Mouse (Mus musculus): ENCODE results near the gene Enthd1. TPM values are rescaled to one million over a fixed set of nuclear protein-coding genes. Genes with fewer than 3 reads are reported as not detected.
A peak's percentile ranks its signal among the peaks of the same experiment; 100 is the strongest.
"Not testable (repeated sequence)": the region's sequence is repeated elsewhere in the genome, so short reads cannot be mapped to it uniquely, and the experiment has no call there.

Enthd1 gene
- total RNA-seq, 2 experiments from 2014 or later, result not detected

DNA sequence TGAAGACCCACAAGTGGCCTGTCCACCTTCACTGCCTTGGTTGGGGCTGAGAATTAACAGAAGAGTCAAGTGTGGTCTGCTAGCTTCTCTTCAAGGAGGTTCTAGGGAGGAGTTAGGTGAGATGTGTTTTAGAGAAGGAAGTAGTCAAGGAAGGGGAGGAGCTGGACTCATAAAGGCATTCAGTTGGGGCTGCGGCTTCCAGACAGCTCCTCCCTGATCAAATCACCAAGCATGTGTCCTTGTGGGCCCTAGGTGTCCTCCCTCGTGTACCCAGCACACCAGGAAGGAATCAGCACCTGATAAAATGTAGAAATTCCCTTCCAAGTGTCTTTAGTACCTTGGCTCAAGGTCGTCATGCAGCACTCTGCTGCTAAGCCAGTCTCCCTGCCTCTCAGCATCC, 20.8 kb downstream of the Enthd1 start:
- intact Hi-C loops (cut with DNase I), result no loop called here
- DNase-seq, result no peak

DNA sequence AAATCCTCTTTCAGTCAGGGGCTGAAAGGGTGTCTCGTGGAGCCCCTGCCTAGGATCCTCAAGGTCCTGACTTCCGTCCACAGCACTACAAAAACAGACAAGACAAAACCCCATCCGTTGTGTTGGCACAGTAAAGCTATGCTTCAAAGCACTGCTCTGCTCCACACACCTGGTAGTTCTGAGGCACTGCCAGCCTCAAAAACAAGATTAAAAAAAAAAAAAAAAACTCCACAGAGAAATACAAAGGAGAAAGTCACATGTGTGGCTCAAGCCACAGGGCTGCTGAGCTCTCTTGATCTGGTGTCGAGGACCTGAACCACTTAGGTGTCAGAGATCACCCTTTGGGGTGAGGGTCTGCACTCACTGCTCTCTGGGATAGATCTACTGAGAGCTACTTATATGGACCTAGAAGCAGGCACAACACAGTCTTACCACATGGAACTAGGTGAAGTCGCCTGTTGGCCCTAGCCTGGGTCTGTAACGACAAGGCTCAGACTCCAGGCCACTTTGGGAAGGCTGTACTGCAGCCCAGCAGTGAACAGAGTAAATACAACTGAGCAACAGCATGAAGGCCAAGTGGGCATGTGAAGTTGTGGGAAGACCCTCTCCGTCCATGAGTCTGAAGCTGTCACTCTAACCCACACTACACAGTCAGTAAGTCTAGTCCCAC, 26.1 kb downstream of the Enthd1 start:
- intact Hi-C loops (cut with DNase I), result no loop called here
- DNase-seq, result no peak

DNA sequence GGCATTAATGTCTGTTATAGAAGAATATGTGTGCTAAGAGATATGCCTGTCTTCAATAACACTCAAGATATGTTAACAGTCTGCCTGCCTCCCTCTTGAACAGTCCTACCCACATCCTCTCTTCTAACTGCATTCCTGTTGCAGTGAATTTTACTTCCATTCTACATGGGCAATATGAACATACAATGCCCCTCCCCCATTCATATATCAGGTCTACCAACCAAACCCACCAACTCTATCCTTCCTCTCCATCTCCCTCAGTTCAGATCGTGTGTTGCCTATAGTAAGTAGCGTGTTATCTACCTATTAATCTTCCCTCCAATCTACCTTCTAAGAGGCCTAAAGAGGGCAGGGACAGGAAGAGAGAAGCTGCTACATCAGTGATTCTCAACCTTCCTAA, 26.9 kb downstream of the Enthd1 start:
- DNase-seq, result no peak
- intact Hi-C loops (cut with DNase I), result no loop called here

DNA sequence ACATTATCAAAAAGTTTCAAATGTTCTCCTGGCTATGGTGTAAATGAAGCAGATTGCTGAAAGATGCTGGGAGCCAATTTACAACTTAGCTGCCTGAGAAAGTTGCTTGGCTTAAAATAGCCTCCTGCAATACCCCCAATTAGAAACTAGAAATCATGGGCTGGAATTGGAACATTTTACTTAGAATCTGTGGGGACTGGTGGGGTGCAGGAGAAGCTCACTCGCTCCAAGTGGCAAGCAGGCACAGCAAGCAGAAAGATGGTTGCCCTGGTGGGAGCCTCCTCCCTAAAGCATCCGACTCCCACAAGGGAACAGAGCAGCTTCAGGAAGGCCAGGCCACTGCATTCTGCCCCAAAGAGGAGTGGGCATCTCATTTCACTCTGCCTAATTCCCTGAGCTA, 28.9 kb downstream of the Enthd1 start:
- no peak for DNase-seq
- intact Hi-C loops (cut with DNase I), result no loop called here

DNA sequence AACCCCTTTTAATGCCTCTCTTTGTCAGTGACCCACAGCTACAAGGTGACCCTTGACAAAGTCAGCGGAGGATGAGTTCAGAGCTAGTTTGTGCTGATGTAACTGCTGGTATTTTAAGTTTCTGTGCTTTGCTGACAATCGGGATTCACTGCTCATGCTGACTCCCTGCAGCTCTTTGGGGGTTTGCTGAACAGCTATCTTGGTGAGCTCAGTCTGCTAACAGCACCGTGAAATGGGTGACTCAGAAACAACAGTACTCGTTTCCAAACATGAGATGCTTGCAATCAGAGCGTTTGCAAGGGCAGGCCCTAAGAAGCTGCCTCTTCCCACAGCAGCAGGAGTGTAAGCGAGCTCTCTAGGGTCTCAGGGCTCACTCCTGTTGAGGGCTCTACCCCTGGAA, 31.7 kb downstream of the Enthd1 start:
- intact Hi-C loops (cut with DNase I), result no loop called here

DNA sequence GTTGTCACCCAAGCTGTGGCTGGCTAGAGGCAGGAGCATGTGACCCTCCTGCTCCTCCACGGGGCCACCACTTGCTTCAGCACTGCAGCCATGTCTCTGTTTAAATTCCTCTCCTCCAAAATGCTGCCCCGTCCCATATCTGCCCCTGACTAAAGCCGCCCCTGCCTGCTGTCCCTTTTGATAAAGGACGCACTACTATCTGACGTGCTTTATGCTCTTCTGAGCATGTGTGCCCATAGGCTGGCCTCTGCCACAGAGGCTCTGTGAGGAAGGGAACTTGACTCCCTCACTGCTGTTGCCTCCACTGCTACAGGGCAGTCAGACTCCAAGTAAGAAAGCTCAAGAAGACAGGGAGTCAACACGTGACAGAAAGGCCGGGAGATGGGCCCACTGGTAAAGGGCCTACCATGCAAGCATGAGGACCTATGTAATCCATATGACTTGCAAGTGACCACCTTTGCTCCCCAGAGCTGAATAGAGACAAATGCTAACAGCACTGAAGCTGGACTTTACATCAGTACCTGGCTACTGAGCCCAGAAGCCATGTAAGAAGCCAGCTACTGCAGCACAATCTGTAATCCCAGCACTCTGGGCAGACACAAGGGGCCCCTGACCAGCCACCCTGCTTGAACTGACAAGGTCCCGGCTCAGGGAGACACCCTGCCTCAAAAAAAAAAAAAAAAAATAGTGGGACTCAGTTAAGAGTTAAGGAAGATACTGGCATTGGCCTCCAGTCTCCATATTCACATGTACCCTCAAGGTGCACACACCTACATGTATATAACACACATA, 32.5 kb downstream of the Enthd1 start:
- no peak for DNase-seq
- intact Hi-C loops (cut with DNase I), result no loop called here

More for the DNA sequence above, 31.7 kb downstream of the Enthd1 start:
- DNase-seq, result no peak

DNA sequence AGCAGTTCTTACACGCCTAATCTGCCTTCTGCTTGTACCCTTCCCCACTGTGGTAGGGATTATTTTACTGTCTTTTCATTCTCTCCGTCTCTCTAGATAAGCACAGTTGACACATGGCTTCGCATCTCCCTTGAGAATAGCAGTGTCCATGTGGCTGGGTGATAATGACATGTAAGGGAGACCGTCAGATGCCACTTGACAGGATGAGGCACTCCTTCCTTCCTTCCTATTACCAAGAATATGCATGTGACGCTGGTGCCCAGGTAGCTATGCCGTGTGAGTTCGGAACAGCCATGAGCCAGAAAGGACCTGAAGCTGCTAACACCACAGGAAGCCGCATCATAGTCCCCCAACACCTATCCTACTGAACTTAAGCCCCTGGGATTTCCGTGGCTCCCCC, 33.9 kb downstream of the Enthd1 start:
- intact Hi-C loops (cut with DNase I), result no loop called here

DNA sequence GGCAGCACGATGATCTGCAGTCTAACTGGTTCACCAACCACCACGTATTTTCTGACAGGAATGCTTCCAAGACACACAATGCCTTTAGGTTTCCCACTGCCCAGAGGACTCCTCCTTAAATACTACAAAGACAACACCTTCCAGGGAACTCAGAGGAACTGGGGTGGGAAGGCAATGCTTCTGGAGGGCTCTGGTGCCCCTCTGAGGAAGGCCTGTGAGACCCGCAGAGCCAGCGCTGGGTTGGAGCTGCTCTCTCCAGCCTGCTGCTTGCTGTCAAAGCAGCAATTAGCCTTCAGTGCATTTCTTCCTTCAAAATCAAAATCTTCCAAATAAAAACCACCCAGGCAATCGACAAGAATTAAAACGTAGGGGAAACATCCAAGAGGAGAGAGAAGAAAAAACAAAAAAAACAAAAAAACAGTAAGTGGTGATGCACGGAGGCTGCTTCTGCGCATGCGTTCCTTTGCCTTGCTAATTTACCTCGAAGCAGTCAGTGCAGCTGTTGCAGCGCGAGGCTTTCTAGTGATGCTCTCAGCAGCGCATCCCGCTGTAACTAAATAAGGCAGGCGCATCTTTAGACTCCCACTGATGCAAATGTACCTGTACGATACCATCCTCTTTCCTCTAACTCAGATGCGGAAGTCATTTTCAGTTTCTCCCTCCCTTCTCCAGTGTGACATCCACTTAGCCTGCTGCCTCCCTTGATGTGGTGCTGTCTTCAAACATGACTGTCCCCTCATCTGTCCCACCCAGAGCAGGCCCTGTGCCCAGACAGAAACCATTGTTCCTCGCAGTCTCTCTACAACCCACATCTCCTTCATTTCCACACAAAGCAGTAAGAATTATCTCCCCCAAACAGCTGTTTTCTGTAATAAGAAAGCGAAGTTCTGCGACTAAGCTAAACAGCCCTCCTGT, 34.7 kb downstream of the Enthd1 start:
- DNase-seq, result no peak
- intact Hi-C loops (cut with DNase I), result no loop called here

More for the DNA sequence above, 33.9 kb downstream of the Enthd1 start:
- DNase-seq, result no peak

DNA sequence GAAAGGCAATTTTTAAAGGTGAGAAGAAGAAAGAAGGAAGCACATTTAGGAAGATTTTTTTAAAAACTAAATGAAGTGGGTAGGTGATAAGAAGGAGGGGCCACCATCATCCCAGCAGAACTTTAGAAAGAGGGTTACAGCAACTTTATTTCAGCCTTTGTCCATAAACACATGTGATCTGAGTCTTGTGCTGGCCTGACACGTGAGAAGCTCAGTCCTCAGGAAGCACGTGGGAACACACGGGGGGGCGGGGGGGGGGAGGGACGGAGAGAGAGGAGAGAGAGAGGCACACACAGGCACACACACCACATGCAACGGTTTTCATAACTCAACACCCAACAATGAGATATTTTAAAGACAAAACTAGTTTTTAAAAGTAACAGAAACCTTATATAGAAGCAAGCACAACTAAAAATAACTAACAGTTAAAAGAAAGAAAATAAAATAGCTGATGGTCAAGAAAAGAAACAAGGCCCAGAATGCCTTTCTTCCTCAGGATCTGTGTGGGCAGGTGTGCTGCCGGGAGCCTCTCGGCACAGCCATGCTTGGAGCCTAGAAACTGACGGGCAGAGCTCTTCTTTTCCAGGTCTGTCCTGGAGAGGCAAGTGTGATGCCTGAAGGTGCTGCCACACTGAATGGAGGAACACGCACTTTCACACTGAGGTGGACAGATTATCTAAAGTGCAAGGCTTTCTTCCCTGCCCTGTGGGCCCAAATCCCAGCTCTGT, 43.1 kb downstream of the Enthd1 start:
- intact Hi-C loops (cut with DNase I), result no loop called here
- DNase-seq, result no peak

DNA sequence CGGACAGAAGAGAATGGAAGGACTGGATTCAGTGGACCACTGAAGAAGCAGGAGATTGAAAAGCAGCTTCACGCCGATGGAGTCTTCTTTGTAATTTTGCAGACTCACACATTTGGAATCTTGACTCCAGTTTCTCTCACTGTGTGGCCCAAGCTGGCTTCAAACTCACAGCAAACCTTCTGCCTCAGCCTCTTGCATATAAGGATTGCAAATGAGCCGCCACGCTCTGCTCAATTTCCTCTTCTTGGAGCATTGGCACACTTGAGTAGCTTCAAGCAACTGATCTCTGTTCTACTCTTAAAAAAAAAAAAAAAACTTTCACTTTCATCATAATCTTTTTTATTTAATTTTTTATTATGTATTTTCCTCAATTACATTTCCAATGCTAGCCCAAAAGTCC, 45.0 kb downstream of the Enthd1 start:
- DNase-seq, result no peak
- intact Hi-C loops (cut with DNase I), result no loop called here

DNA sequence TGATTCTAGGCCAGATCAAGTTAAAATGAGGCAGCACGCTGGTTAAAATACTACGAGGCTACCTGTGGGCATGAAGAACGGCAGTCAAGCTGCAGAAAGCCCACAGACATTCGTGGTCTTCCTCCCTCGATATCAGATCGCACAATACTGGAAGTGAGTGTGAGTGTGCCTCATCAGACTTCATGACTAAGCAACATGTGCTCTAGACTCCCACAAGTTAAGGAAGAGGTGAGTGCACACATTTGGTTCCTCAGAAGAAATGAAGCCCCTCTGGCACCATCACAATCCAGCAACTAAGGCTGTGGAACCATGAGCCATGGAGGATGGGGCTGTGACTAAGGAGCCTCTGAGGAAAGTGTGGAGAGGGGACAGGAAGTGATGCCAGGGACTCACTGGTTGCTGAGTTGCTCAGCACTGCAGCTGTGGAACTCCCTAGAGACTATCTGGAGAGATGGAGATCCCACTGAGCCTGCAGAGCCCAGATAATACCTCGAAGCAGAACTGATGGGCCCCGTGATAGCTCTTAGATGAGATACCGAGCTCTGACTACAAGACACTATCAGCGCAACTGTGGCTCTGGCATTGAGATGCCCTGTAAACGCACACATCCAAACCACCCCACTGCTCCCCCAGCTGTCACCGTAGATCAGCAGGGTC, 46.3 kb downstream of the Enthd1 start:
- no peak for DNase-seq
- intact Hi-C loops (cut with DNase I), result no loop called here

DNA sequence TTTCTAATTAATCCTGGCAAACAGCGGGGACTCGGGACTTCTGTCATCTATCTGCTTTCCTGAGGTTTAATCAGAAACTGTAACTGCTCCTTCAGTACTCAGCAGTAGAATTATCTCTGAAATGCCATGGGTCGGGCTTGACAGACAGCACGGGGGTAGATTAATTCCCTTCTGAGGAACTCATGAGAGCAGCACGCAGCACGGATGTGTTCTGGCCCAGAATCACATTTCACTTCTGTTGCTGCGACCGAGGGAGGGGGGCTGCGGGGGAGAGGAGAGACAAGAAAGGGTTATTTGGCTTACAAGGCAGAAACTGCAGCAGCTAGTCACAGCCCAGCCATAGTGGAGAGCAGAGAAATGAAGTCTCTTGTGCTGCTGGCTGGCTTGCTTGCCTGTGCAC, 47.0 kb downstream of the Enthd1 start:
- intact Hi-C loops (cut with DNase I), result no loop called here
- peak in 1 of 2 experiments; percentile 10 for DNase-seq

DNA sequence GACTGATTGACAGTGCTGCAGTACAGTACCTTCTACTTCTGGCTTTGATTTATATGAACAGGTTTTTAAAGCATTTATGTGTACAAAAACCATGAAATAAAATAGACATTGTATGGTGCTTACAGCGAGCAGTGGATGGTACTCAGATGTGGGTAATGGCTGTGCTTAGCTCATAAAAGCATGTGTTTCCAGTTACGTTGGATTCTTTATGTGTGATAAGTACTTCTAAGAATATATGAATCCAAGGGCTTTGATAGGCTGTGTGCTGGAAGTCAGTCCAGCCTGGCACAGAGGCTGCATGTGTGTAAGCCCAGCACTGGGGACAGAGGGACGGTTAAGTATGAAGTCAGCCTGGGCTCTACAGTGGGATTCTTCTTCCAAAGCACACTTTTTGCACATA, 48.4 kb downstream of the Enthd1 start:
- intact Hi-C loops (cut with DNase I), result no loop called here
- no peak for DNase-seq

DNA sequence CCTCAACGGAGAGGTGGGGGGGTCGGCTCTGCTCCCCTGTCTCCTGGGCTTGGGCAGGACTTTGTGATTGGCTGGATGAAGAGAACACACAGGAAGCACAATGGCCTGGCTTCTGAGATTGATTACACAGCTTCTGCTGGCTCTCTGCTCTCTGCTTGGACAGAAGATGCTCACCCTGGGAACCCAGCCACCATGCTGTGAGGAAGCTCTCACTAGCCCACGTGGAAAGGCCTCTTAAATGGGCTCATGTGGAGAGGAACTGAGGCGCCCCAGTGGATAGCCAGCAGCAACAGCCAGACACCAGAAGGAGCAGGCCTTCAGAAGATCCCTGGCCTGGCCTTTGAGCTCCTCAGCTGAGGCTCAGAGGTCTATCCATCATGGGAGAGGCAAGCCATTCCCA, 59.9 kb downstream of the Enthd1 start:
- DNase-seq, result no peak
- intact Hi-C loops (cut with DNase I), result no loop called here

DNA sequence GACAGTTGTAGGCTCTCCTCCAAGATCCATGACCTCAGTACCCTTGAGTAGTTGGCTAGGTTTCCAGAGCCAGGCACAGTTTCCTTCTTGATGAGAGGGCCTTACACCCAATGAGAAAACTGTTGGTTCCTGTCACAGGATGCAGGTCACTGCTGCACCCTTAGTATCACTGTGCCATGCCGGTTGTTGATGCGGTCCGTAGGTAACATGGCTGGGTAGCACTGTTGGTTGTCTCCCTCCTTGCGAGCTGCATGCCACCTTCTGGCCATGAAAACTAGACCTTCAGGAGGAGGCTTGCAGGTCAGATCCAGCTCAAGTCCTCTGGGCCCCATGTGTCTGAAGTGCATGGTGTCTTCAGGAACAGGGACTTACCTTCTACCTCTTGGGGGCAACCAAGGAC, 61.8 kb downstream of the Enthd1 start:
- intact Hi-C loops (cut with DNase I); DNase-seq: not testable (repeated sequence)

DNA sequence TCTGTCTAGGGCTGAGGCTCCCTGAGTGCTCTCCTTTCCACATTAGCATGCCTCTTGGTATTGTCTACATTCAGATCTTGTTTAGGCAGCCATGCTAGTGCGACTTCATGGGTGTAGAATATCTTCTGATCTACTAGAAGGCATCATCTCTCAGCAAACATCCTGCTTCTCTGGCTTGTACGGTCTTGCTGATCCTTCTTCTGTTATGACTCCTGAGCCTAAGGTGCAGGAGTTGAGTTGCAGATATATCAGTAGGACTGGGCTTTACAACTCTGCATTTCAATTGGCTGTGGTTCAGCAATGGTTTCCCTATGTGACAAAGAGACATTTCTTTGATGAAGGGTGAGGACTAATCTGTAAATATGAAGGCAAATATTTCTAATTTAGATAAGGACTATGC, 62.2 kb downstream of the Enthd1 start:
- no peak for DNase-seq
- intact Hi-C loops (cut with DNase I), result no loop called here

DNA sequence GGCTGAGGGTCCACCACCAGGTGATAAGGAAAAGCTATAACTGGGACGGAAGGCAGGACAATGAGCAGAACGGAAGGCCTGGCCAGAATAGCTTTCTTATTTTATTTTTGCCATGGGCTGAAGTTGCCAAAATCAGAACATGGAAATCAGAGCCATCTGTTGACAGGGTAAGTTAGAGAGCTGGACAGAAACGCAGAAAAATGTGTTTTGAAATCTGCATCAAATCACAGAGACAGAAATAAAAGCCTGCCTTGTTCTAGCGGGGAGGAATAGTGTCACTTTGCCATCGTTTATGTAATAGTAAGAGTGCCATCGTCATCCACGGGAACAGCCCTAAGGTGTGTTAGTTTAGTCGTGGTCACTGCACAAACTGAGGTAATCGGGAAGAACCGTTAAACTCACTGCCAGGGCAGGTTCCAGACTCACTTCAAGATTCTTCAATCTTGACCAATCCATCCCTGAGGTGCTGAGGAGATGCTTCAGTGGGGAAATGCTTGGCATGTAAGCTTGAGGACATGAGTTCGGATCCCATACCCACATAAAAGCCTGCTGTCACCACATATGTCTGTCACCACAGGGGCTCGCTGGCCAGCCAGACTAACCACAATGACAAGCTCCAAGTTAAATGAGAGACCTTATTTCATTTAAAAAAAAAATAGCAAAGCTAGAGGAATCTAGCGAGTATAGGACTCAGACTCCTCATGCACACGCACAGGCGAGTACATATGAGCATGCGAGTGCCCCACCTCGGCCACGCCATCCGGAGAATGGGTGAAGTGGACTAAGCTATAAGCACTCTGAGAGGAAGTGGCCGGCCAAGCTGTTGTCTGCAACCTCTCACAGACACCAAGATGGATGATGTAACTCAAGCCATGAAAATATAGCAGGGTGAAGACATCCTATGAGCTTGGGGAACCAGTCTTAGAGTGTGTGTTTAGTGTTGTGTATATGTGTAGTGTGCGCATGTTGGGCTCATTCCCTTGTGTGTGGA, 63.6 kb downstream of the Enthd1 start:
- intact Hi-C loops (cut with DNase I), result no loop called here

DNA sequence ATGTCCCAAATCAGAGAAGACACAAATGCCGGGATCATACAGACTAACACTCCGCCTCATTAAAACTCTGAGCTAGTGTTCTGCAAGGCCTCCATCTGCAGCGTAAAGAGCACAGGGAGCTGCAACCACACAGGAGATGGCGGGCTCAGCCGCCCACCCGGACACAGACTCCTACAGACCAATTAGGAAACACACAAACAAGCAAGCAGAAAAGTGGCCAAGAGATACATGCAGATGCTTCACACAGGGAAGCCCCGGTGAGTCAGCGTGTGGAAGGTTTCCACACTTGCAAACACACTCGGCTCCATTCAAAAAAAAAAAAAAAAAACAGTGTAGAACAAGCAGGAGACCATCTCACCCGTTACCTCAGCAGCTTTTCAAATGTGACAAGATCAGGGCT, 64.5 kb downstream of the Enthd1 start:
- intact Hi-C loops (cut with DNase I), result no loop called here
- no peak for DNase-seq

More for the DNA sequence above, 63.6 kb downstream of the Enthd1 start:
- no peak for DNase-seq

DNA sequence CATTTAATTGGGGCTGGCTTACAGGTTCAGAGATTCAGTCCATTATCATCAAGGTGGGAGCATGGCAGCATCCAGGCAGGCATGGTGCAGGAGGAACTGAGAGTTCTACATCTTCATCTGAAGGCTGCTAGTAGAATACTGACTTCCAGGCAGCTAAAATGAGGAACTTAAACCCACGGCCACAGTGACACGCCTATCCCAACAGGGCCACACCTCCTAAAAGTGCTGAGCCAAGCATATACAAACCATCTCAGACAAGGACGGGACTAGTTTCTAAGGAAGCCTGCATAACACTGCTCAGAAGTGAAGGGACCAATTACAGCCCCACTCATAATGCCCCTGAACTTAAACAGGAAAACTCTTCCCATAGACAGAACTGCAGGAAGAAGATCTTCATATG, 67.2 kb downstream of the Enthd1 start:
- intact Hi-C loops (cut with DNase I); DNase-seq: not testable (repeated sequence)
